Mouse (Mus musculus): ENCODE measurements at regions not wholly inside any gene's neighbourhood (a gene's known extent, or its start where the extent isn't known, plus 50 kb on each side); places are given as distances from the start of the nearest gene placed in this dataset.

DNA sequence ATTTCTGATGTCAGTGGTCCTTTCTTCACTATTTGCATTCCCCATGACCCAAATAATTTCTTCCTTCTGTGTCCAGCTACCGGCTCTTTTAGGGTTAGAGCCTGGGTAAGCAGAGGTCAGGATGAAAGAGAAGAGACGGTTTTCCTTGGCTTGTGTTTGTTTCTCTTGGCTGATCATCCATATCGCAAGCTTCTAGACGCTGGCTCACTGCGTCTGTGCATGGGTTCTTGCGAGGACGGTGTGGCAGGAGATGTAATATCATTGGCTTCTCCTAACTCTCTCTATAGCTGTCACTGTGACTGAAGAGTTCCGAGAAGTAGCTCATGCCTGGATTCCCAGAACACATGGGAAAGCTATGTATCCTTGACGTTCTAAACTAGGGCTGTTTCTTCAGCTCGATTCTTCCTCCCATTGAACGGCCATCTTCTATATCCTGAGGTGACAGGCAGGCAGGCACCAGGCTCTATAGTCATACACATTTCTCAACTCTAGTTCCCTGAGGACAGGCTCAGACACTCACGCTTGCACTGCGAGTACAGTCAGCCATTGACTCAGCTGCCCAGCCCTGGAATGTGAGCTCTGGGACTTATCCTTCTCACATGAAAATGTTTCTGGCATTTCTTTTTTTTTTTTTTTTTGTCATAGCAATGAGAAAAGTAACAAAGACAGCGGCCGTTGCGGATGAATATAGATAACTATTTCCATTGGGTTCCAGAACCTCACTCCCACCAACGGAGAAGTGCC is 85.0 kb downstream of the Bach1 start:
- ATAC-seq: no peak

DNA sequence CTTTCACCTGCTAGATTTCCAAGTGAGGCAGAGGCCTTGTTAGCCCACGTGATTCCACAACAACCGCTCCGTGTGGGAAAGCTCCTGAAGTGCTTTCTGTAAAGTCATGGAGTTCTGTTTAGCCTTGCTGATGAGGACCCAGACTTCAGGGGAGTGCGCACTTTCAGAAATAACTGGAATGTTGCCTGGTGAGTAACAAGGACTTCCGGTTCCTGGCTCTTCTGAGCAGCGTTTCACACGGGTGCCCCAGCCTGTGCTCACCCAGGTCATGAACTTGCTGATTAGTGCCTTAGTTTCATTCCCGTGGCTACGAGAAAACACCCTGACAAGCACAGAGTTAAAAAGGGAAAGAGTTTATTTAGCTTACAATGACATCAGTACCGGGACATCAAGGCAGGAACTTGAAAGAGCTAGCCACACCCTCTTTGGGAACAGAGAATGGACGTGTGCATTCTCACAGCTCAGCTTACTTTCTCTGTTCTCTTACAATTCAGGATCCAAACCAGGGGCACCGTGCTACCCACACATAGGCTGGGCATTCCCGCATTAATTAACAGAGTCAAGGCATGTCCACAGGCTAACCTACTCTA is 85.8 kb downstream of the Bach1 start:
- ATAC-seq: no peak

- ATAC-seq: no peak
These were observed 90.8 kb downstream of the Bach1 start for GRCm38 (mm10) chr16:87789539-87789938.

DNA sequence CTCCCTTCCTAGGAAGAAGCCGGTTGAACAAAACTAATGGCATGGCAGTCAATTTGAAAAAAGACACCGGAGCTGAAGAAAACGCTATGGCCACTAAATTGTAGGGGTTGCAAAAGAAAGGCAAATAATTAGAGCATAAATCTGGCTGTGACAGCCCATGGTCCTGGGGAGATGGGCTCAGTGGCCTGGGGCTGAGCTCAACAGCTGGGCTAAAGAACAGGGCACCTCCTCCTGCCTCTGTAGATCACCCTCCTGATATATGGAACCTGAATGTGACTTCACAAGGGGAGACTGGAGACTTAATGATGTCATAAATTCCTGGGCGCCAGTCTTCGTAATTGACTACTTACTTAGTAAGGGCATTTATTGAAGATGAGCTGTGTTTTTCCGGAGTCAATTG is 91.2 kb downstream of the Bach1 start:
- ATAC-seq: no peak

- no peak for ATAC-seq
These were observed 97.9 kb downstream of the Bach1 start for GRCm38 (mm10) chr16:87796514-87797248.

DNA sequence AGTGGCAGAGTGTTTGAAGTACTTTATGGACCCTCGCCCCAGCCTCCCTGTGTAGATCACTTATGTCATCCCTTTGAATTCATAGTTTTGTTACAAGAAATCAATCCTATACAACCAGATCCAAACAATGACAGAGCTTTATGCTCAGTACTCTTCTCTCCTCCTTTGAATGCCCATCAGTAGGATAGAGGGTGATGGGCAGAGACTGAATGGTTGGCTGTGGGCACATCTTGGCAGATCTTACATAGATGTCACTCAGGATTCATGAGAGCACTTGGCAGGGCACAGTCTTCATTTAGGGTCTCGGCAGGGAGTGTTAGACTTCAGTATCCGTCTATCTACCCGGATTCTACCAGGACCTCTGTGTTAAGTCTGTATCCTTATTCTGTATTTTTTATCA is 103.6 kb downstream of the Bach1 start:
- ATAC-seq: no peak

DNA sequence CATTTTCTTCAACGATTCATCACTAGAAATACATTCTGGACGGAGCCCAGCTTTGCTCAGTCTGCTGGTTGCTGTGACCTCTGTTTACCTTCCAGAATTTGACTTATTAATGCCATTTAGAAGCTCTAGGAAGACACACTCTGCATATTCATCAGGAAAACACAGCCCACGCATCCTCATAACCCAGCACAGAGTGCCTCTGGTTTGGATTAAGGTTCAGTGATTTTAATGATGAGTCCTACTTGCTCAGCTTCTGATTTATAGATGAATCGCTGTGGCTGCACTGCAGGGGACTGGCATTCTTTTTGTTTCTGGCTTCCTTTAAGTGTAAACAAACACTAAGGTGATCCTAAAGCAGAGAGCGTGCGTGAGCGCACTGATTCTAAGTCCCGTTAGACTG is 118.8 kb downstream of the Bach1 start:
- no peak for ATAC-seq

- ATAC-seq: no peak
These were observed 135.6 kb downstream of the Bach1 start for GRCm38 (mm10) chr16:87834296-87834695.

- peak; percentile 43 for ATAC-seq
These were observed 142.3 kb downstream of the Bach1 start for GRCm38 (mm10) chr16:87840949-87841546.
